Mouse (Mus musculus): Measurements from ENCODE around the gene Ttyh3.

Ttyh3 gene

GRCm38 (mm10) chr5:140579221-140579620 lies 69.6 kb downstream of the Ttyh3 start:
- DNase-seq (ENCODE audit: low read depth, low spot score): no peak

- no peak for DNase-seq (ENCODE audit: low read depth, low spot score)
Measured at GRCm38 (mm10) chr5:140575381-140575866, 73.4 kb downstream of the Ttyh3 start.

- no peak for DNase-seq (ENCODE audit: low read depth, low spot score)
Measured at GRCm38 (mm10) chr5:140572611-140573010, 76.2 kb downstream of the Ttyh3 start.

- DNase-seq (ENCODE audit: low read depth, low spot score): no peak
Measured at GRCm38 (mm10) chr5:140571673-140572072, 77.2 kb downstream of the Ttyh3 start.

GRCm38 (mm10) chr5:140571201-140571600 lies 77.6 kb downstream of the Ttyh3 start:
- no peak for DNase-seq (ENCODE audit: low read depth, low spot score)
